Mouse (Mus musculus): Measurements from ENCODE around the gene Smad1.

The Smad1 gene

DNA sequence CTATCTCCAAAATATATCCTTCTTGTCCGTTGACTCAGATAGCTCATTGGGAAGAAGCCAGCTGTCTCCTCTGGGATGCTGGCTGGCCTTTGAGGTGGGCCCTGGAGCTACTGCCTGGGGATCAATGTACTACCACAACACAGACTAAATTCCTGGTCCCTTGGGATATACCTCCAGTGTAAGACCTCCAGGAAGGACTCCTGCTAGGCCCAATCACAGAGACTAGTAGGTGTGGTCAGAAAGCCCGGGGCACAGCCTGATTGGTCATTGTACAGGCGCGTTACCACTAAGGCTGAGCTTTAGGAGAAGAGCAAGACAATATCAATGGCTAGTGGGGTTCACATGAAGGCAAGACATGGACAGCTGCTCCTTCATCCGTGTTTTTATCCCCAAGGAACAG lies 93.4 kb downstream of the Smad1 start:
- in situ Hi-C loops (cut with MboI, MseI), result no loop called here

DNA sequence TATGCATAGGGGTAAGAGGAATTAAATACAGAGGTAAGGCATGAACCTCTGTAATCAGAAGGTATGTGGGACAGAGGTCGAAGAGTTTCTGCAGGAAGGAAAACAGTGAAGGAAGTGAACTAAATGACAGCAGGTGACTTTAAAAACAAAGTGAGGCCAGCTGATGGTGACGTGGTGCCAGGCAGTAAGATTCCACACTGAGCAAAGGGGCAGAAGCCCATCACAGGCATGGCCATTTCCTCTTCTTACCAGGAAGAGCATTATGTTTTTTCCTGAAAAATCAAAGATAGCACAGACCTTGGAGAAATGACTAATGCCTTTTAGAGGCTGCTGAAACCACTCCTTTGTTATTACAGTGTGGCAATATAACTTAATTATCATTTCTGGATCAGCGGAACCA lies 97.8 kb downstream of the Smad1 start:
- in situ Hi-C loops (cut with MboI, MseI), result no loop called here

DNA sequence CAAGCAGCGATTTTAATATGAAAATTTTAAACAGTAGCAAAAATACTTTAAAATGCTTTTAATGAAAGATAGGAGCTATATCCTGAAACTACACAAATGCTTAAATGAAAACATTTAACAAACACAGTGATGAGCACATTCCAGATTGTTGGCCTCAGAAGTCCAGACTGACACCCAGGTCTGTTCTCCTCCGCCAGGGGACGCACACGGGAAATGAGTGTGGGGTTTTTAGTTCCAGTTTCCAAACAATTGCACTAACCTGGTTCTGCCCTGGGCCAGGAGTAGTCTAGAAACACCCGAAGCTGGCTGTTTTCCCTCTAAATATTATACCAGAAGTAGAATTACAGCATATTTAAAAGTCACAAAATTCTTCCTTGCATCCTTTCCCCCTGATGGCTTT lies 99.6 kb downstream of the Smad1 start:
- in situ Hi-C loops (cut with MboI, MseI), result no loop called here

DNA sequence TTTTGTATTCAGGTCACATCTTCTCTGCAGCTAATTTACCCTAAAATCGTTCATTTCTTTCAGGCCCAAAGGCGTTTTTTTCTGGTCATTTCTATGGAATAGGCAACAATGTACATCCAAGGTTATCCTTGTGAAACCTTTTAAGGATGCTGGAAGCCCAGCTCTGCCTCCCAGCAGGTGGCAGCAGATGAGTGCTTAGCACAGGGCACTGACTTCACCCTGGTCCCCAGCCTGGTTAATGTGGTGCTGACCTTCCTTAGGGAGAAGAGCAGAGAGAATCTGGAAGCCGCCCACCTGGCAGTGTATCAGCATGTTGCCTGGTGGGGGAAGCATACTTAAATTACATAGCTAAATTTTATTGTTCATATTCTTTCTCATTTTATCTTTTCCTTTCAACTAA lies 101.6 kb downstream of the Smad1 start:
- in situ Hi-C loops (cut with MboI, MseI), result no loop called here

DNA sequence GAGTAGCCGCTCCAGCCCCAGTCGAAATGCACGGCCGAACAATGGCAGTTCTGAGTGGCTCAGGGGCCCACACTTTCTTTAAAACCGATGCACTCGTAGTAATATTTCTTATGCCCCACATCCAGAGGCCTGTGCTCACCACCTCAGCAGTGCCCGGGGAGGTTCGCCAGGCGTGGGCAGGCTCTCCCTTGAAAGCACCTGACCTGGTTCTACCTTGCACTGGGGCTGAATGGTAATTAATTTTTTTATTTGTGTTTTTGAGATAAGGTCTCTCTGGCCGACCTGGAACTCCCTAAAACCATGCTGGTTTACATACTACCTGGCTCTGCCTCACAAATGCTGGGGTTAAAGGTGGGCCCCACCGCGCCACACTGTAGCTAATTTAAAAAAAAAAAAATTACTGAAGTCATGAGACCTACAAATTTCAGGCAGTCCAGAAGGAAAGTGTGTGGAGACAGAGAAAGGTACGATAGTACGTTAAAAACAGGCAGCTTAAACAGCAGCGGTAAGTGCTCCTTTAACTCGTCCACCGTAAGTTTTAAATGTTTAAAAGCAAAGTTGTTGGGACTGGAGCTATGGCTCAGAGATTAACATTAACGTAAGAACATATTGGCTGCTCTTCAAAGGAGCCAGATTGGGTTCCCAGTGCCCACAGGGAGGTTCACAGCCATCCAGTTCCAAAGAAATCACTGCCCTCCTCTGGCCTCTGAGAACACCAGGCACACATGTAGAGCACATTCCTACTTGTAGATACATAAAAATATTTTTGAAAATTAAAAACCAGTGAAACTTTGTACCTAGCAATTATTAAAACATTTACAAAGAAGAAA lies 103.8 kb downstream of the Smad1 start:
- in situ Hi-C loops (cut with MboI, MseI), result no loop called here

DNA sequence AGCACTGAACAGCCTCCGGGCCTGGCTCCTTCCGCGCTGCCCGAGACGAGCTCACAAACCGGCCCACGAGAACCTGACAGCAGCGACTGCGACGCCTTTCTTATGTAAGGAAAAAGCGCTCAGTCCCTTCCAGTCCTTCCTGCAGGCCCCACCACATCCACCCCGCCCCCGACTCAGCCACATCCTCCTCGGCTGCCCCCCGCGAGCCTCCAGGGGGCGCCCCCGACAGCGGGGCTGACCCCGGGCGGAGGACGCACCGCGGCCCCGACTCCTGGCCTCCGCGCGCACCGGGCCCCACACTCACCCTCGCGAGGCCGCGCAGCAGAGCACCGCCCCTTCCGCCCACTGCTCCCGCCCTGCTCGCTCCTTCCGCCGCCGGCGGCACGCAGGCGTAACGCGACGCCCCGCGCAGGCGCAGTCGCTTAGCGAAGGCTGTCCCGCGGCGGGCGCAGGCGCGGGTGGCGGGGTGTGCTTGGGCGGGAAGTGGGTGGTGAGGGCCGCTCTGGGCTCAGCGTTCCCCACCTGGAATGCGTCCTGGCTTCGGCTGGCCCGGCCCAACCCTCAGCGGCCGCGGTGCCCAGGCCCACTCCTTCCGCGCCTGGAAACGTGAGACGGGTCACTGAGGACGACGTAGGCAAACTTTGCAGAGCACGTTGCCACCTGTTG lies 104.6 kb downstream of the Smad1 start, which contains the start of gene Mmaa:
Gene Mmaa (minus strand): TSS at position 328 of the 666 bp plus-strand sequence.
- in situ Hi-C loops (cut with MboI, MseI), result no loop called here

DNA sequence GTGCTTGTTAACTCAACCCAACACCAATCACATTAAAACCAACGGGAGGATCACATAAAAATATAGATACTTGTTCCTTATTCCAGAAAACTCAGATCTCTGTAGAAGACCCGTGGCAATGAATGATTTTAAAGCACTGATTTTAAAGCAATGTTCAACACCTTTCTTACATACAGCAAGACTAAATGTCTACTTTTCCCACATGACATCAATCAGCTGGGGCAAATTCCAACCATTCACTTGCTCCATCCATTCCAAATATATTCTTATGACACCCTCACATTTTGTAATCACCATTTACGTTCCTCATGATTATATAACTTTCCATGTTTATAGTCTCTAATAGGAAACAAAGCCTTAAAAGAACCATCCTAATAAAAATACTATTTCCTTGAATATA lies 105.5 kb downstream of the Smad1 start:
- in situ Hi-C loops (cut with MboI, MseI), result no loop called here

DNA sequence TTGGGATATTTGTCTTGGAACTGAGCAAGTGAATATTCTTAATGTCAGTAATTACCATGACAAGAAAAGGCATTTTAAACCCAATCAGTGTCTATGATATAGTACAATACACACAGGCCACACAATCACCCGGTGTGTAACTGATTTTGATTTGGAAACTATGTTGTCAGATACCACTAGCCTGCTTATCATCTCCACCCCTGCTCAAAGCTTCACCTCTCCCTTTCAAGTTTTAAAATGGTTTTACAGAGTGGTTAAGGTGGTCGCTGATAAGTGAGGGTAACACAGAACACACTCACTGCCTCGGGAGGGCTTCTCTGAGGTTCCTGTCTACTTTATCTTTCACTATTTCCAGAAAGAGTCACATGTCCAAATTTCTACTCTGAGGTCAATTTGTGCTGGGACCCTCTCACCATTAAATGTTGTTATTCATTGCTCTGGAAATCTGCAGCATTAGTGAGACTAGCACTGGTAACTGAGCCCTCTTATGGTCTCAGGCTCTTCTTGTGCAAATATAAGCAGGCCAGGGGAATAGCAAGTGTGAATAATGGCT lies 106.5 kb downstream of the Smad1 start:
- in situ Hi-C loops (cut with MboI, MseI), result no loop called here

DNA sequence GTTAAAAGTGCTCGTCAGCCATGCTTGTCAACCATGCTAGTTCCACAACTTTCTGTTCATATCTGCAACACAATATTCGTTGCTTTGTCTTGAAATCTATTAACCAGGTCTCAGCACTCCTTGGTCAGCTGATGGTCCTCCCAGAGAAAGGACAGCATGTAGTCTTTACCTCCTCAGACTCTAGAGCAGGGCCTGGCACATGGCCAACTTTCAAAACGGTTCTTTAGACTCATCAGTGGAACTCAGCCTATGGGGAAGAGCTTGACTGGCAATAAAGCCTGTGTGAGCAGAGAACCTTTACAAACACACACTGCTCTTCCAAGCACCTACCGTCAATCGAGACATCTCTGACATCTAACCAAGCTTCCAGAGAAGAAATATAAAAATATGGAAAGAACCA lies 109.7 kb downstream of the Smad1 start:
- in situ Hi-C loops (cut with MboI, MseI), result no loop called here

DNA sequence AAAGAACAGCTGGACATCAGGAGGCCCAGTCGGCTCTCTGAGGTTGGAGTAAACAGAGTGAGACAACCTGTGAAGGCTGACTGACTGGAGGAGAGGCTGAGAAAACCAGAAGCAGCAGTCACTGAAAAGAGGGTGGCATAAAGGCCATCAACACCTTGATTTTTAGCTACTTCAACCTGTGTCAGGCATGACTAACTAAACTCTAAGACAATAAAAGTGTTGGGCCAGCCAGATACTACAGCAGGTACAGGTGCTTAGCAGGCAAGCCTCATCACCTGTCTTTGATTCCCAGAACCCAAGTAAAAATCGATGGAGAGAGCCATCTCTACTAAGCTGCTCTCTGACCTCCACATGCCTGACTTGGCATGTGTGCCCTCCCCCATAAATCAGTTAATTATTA lies 110.6 kb downstream of the Smad1 start:
- in situ Hi-C loops (cut with MboI, MseI), result no loop called here
